Mouse (Mus musculus): Measurements from ENCODE around the gene Mybphl.

DNA sequence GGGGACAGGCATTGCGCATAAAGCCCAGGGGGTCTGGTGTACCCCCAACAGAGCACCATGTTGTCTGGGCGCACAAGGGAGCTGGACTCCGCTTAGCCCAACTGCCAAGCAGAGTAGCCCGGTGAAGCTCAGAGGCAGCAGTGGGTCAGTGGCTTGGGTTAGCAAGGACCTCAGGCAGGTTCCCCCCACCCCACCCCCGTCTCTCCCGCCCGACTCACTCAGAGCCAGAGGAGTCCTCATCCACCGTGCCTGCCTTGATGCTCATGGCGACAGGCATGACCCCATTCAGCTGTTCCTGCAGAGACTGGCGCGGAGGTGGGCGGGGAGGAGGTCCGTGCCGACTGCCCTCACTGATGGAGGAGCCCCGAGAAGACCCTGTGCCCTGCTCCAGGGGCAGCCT is 28.1 kb downstream of the Mybphl start:
- no peak for TF ChIP-seq TAL1 (IDR thresholded peaks at IDR 0.05; ENCODE audit: low read length)
- TF ChIP-seq GATA1 (IDR thresholded peaks at IDR 0.05; ENCODE audit: low read length), result no peak
